Mouse (Mus musculus) CD4-positive, CD25-positive, alpha-beta regulatory T cell, adult 2 months (primary cell): Measurements from ENCODE around the gene Lzic.
A peak's percentile ranks its signal among the peaks of the same experiment; 100 is the strongest.
"Not testable (repeated sequence)": the region's sequence is repeated elsewhere in the genome, so short reads cannot be mapped to it uniquely, and the experiment has no call there.

ENCODE experiments used
- DNase-seq: peaks from one replicate; pipeline ENCODE4 v3.0.0-alpha.2; 2012; ENCODE audit warnings: low read depth, low spot score

Gene Lzic

DNA sequence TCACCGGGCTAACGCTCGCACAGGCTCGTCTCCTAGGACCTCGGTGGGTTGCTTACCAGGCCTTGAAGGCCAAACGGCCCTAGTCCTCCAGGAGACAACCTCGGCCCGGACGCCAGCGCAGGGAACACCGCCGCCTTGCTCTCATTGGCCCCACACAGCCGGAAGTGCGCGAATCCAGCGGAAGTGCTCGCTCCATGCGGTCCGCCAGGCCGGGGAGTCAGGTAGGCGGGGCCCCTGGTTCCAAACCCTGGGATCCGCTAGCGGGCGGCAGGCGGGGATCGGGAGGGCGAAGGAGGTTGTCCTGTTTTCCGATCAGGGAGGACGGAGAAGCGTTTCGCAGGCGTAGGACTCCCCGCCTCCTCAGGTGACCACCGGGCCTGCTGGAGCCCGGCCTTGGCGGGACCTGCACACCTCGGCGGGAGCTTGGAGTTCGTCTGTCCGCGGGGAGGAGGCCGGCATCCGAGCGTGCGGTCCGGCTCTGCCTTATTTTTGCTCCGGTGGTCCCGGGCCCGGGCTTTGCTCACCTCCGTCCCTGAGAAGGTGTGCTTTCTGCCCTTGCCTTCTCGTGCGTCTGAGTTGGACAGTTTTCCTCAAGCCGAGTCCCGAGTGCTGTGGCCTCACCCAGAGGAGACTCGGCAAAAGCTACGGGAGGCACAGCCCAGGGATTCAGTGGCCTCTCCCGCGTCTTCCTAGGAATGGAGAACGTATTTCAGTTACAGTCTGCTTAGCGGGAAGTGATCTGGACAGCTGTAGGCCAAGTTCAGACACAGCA, at the start of gene Lzic, which contains the start of gene Nmnat1:
Gene Lzic (plus strand): TSS at position 177 of the 772 bp plus-strand sequence.
Gene Nmnat1 (minus strand): TSS at position 150 of the 772 bp plus-strand sequence.
- peak; percentile 94 for DNase-seq

DNA sequence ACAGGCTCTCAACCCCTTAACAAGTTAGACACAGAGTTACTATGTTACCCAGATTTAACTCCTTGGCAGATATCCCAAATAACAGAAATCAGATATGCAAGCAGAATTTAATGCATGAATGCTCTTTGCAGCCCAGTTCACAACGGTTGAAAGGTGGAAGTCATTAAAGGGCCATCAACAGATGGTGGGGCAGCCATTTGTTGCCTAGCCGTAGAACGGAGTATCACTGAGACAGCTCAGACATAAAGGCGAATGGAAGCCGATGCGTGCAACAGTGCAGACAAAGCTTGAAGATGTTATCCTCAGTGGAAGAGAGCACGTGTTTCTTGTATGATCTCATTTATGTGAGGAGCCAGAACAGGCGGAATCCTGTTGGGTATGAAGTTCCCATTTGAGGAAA, 44.5 kb upstream of the Lzic start:
- no peak for DNase-seq

- no peak for DNase-seq
These were observed 42.6 kb upstream of the Lzic start for GRCm38 (mm10) chr4:149442436-149442835.

DNA sequence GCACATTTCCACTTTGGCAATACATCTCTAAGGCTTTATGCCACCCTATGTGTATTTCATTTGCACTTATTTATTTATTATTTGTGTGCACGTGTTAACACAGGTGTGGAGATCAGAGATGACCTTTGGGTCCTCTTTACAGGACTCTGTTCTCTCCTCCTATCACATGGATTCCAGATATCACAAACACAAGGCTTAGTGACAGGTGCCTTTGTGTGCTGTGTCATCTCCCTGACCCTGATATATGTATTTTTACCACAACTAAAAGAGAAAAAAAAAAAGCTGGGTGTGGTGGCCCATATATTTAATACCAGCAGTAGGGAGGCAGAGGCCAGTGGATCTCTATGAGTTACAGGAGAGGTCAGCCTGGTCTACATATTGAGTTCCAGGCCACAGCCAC, 40.6 kb upstream of the Lzic start:
- no peak for DNase-seq

GRCm38 (mm10) chr4:149444964-149445701, 39.9 kb upstream of the Lzic start:
- DNase-seq, result peak; percentile 94

DNA sequence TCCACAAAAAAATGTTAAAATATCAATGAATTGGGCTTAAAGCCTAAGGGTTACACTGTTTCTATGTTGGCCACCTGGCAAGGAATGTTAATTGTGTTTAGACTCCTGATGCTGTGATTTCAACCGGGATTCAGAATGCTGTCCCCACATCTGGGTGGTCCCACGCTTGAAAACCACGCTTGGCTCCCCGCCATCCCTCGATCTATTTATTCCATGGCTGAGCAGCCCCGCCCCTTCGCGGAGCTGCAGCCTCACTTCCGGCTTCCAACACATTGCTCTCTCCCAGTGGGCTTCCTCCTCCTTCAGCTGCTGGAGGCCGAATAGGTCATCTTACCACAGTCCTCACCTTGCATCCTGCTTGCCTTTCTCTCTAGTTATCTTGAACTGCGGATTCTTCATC, 39.2 kb upstream of the Lzic start:
- peak; percentile 44 for DNase-seq

- no peak for DNase-seq
These were observed 38.7 kb upstream of the Lzic start for GRCm38 (mm10) chr4:149446309-149446708.

DNA sequence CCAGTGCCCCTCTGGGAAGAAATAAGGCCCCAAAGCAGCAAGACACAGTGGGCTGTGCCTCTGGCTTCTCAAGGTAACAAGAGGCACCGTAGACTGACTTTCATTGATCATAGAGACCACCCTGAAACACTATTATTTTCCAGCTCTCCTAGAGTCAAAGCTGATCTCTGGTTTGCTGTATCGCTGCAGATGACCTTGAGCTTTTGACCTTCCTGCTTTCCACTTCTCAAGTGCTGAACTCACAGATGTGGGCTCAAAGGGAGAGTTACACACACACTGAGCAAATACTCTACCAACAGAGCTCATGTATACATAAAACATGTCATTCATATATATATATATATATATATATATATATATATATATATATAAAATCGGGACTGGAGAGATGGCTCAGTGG, 34.4 kb upstream of the Lzic start:
- DNase-seq, result no peak

DNA sequence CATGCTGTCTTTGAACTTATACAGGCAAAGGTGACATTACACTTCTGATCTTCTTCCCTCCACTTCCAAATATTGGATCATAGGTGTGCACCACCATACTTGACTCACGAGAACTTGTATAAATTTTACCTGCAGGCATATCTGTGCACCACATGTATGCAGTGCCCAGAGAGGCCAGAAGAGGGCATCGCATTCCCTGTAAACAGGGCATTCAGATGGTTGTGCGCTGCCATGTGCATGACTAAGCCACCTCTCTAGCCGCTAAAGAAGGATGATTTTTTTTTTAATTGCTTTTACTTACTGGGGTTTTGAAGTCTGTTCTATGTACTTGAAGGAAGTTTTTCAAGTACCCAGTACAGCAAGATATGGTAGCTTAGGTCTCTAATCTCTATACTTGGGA, 31.4 kb upstream of the Lzic start:
- peak; percentile 79 for DNase-seq

DNA sequence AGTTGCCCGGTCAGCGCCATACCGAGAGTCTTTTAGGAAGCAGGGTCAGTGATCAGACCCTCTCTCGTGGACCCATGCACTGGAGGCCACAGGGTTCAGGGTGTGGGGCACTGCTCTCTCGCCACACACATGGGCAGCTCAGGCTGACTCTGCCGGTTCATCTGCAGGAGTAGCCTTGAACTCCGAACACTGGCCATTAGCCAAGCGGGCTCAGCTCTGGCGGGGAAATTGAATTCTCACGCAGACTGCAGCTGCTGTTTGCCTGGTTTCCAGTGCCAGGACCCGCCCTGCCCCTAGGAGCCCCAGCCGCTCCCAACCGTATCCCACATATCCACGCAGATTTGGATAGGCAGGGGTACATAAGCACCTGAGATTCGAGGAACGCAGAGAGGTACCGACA, 30.8 kb upstream of the Lzic start:
- no peak for DNase-seq

- no peak for DNase-seq
These were observed 30.1 kb upstream of the Lzic start, which contains the start of gene Rbp7 for GRCm38 (mm10) chr4:149454879-149455278. TSS of gene Rbp7 (minus strand) at chr4:149454978.

- DNase-seq, result not testable (repeated sequence)
These were observed 27.9 kb upstream of the Lzic start for GRCm38 (mm10) chr4:149457163-149457562.

- DNase-seq, result no peak
These were observed 27.1 kb upstream of the Lzic start for GRCm38 (mm10) chr4:149457831-149458430.

- no peak for DNase-seq
These were observed 26.5 kb upstream of the Lzic start for GRCm38 (mm10) chr4:149458526-149458925.

GRCm38 (mm10) chr4:149459425-149459824, 25.6 kb upstream of the Lzic start:
- no peak for DNase-seq

GRCm38 (mm10) chr4:149460475-149460874, 24.6 kb upstream of the Lzic start:
- DNase-seq, result not testable (repeated sequence)

- DNase-seq, result no peak
These were observed 23.3 kb upstream of the Lzic start for GRCm38 (mm10) chr4:149461579-149462304.

DNA sequence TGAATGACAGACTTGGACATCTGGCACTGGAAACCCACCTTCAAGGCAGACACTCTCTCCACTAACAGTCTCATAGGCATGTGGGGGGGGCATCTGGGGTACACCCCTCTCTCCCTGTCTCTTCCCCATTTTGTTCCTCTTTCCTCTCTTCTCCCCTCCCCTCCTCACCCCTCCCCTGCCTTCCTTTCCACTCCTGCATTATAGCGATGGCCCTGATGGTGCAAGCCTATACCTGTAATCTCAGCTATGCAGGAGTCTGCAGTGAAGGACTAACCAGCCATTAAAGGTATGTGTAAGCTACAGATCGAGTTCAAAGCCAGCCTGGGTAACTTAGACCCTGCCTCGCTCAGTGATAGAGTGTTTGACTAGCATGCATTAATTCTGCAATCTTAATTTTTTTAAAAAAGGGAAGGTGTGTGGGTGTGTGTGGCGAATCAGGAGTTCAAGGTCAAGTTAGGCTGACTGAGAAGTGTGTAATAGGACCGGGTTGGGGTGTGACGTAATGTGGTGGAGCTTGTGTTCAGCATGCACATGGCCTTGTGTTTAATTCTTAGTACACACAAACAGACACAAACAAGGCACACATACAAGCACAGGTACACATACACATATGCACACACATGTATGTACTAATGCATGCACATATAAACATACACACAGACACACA, 22.6 kb upstream of the Lzic start:
- DNase-seq, result no peak

GRCm38 (mm10) chr4:149463435-149463950, 21.5 kb upstream of the Lzic start:
- no peak for DNase-seq

GRCm38 (mm10) chr4:149469557-149469956, 15.5 kb upstream of the Lzic start:
- DNase-seq, result peak; percentile 80

DNA sequence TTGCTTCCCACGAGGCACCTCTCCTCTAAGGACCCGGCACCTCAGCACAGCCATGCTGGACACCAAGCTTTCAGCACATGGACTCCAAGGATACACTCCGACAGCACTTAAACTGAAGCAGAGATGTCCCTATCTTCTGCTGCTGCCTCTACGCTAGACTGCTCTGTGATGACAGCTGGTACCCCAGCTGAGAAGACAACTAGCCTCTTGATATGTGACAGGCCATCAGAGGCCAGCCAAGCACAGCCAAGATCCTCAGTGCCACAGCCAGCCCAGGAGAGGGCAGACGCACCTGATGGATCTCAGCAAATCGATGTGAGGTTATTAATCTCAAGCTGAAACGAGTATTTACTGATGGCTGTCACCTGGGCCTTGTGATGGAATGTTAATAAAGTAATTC, 9.9 kb upstream of the Lzic start:
- no peak for DNase-seq
